Mouse (Mus musculus): ENCODE measurements at regions not wholly inside any gene's neighbourhood (a gene's known extent, or its start where the extent isn't known, plus 50 kb on each side); places are given as distances from the start of the nearest gene placed in this dataset.

- intact Hi-C loops (cut with DNase I), result no loop called here
- Histone ChIP-seq H3K4me3 (no peak overlapping the region), H3K27ac (no peak overlapping the region)
- DNase-seq, result no peak
- TF ChIP-seq CTCF (IDR thresholded peaks at IDR 0.05), result no peak
These were observed 107.2 kb upstream of the Arglu1 start for GRCm38 (mm10) chr8:8797521-8797920.

- Histone ChIP-seq H3K27ac (no peak overlapping the region), H3K4me3 (no peak overlapping the region)
- intact Hi-C loops (cut with DNase I), result no loop called here
- DNase-seq, result no peak
- TF ChIP-seq CTCF (IDR thresholded peaks at IDR 0.05), result no peak
These were observed 106.6 kb upstream of the Arglu1 start for GRCm38 (mm10) chr8:8796951-8797350.

GRCm38 (mm10) chr8:8794711-8795110 lies 104.4 kb upstream of the Arglu1 start:
- Histone ChIP-seq H3K4me3 (no peak overlapping the region), H3K27ac (no peak overlapping the region)
- TF ChIP-seq CTCF (IDR thresholded peaks at IDR 0.05), result no peak
- intact Hi-C loops (cut with DNase I), result no loop called here
- no peak for DNase-seq

GRCm38 (mm10) chr8:8779931-8780330 lies 89.6 kb upstream of the Arglu1 start:
- no peak for TF ChIP-seq CTCF (IDR thresholded peaks at IDR 0.05)
- no peak for DNase-seq
- no peak overlapping the region for H3K27ac ChIP-seq
- no peak overlapping the region for H3K4me3 ChIP-seq
- intact Hi-C loops (cut with DNase I), result loop anchor here (5.0 kb wide), 1 partner anchor 43 kb away; no protein-coding TSS in a partner anchor

DNA sequence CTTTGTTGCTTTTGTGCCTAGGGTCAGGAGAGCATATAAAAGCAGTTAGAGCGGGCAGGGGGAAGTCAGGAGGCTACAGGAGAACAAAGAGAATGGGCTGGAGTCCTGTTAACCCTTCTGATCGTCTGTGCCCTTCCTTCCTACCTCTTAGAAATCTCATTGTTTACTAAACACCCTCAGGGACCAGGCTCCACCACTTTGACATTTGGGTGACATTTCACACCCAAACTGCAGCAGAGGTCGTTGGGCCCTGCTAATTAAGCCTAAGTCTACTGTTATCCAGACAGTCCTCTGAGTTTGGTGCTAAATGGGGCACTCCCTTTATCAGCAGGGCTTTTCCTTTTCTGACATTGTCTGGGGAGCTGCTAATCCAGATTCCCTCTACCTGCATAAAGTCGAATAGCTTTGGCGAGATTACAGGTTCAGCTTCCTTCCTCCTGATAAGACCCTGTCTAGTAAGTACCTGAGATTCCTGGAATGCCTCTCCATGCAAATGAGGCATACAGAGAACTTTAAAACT lies 84.2 kb upstream of the Arglu1 start:
- no peak for DNase-seq
- H3K4me3 ChIP-seq, result no peak overlapping the region
- intact Hi-C loops (cut with DNase I), result loop anchor here (5.0 kb wide), 2 partner anchors 37 to 53 kb away; no protein-coding TSS in a partner anchor
- H3K27ac ChIP-seq, result peak overlapping the region; percentile 56
- no peak for TF ChIP-seq CTCF (IDR thresholded peaks at IDR 0.05)

GRCm38 (mm10) chr8:8772424-8772823 lies 82.1 kb upstream of the Arglu1 start:
- H3K4me3 ChIP-seq, result no peak overlapping the region

DNA sequence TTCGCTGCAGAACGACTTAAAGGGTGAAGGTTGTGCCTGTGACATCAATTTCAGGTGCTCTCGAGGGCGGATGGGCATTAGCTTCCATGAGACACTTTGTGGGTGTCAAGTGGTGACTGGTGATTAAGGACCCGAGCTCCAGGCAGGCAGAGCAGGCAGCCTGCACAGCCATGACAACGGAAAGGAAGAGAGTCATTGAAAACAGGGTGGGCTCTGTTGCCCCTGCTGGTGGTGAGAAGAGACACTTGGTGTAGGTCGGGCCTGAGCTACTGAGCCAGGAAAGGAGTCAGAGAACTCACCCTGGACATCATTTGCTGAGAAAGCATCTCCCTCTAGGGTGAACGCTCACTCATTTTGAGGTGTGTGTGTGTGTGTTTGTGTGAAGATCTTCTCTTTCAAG lies 80.1 kb upstream of the Arglu1 start:
- intact Hi-C loops (cut with DNase I), result loop anchor here (5.0 kb wide), 1 partner anchor 57 kb away; no protein-coding TSS in a partner anchor
- H3K4me3 ChIP-seq, result no peak overlapping the region
- TF ChIP-seq CTCF (IDR thresholded peaks at IDR 0.05), result peak; percentile 14; the same call in 1 of the 2 replicates
- no peak overlapping the region for H3K27ac ChIP-seq
- no peak for DNase-seq

More at GRCm38 (mm10) chr8:8772424-8772823, 82.1 kb upstream of the Arglu1 start:
- peak overlapping the region; percentile 76 for H3K27ac ChIP-seq
- TF ChIP-seq CTCF (IDR thresholded peaks at IDR 0.05), result no peak
- peak; percentile 44 for DNase-seq
- intact Hi-C loops (cut with DNase I), result loop anchor here (5.0 kb wide), 1 partner anchor 55 kb away; no protein-coding TSS in a partner anchor

DNA sequence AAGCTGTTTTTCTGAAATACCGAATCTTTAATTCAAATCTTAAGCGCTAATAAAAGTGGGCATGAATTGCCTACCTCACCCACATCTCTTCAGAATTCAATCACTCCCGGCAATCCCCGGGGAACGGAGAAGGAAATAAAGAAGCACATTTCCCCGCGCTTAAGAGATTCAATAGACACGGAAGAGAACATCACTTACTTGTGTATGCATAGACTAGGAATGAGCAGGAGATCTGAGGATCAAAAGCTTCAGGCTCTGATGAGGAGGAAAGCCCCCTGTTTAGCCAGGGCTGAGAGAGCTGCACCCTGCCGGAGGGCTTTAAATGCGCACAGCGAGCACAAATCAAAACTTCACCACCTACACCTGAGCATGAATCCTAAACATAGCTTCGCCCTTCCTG lies 72.0 kb upstream of the Arglu1 start:
- intact Hi-C loops (cut with DNase I), result no loop called here
- Histone ChIP-seq H3K27ac (no peak overlapping the region), H3K4me3 (no peak overlapping the region)
- no peak for TF ChIP-seq CTCF (IDR thresholded peaks at IDR 0.05)
- no peak for DNase-seq

DNA sequence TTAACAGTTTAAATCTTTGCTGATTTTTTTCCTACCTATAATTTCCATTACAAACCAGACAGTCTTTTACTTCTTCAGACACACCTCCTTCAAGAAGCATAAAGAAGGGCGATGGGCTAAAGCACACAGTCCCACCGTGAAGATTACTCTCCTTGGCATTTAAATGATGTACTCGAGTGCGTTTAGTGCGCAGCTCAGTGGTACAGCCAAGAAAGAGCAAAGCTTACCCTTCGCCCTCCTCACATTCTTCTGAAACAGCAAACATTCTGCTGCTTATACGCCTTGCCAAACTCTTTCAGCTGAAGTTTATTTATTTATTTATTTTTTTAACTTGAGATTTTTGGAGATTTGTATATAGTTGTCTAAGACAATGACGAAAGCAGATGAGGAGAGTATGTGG lies 68.0 kb upstream of the Arglu1 start:
- Histone ChIP-seq H3K27ac (no peak overlapping the region), H3K4me3 (no peak overlapping the region)
- no peak for TF ChIP-seq CTCF (IDR thresholded peaks at IDR 0.05)
- intact Hi-C loops (cut with DNase I), result no loop called here
- no peak for DNase-seq

DNA sequence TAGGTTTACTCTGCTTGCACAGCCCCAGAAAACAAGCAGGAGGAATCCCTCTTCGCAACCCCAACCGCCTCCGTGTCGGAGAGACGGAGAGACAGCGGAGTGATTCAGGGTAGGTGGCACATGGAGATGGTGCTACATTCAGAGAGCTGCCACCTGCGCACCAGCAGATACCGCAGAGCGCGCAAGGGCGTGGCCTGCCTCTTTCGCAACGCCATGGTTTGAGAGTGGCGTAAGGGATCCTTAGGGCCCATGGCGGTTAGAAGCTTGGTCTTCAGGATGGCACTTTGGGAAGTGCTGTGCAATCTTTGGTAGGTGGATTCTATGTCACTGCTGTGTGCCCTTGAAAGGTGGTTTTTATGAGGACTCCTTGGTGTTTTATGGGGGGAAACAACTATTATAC lies 60.9 kb upstream of the Arglu1 start:
- TF ChIP-seq CTCF (IDR thresholded peaks at IDR 0.05), result no peak
- Histone ChIP-seq H3K27ac (no peak overlapping the region), H3K4me3 (no peak overlapping the region)
- intact Hi-C loops (cut with DNase I), result no loop called here
- no peak for DNase-seq

DNA sequence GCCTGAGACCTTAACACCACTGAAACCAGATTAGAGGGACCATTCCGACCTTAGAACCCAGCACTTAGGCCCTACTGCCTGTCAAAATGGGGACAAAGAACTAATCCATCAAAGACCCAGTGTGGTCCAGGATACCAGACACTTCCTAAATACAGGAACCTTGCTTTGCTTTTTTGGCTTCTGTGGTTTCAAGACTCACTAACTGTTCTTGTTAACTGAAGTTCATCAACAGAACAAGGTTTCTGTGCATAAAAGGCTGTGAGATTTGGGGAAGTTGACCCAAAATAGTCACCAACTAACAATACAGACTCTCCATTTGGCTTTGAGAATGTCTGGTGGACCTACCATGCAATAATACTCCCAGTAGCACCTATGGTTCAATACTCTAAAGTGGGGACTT lies 56.4 kb upstream of the Arglu1 start:
- TF ChIP-seq CTCF (IDR thresholded peaks at IDR 0.05), result no peak
- intact Hi-C loops (cut with DNase I), result no loop called here
- no peak overlapping the region for H3K27ac ChIP-seq
- DNase-seq, result no peak
- no peak overlapping the region for H3K4me3 ChIP-seq

DNA sequence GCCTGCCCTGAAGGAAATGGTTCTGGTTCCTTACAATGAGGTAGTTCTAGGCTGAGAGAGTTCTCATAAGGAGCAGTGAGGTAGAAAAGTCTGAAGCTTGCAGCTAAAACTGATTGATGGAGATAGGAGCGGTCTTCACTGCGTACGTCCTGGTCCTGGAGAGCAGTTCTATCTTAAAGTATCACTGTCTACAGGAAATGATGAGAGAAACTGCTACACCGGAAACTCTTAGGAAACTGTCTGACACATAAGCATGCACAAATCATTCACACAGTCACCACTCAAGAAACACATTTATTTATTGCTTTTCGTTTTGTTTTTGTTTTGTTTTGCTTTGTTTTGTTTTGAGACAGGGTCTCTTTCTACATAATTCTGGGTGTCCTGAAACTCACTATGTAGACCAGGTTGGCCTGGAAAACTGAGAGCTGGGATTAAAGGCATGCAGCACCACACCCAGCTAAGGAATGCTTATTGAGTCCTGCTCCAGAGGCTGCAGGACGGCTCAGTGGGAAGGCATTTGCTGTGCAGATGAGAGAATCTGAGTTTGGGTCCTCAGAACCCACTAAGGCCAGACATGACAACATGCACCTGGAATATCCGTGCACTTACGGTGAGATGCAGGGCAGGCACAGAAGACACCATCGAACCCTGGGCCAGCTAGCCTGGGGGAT lies 55.4 kb upstream of the Arglu1 start:
- Histone ChIP-seq H3K27ac (no peak overlapping the region), H3K4me3 (no peak overlapping the region)
- TF ChIP-seq CTCF (IDR thresholded peaks at IDR 0.05), result no peak
- intact Hi-C loops (cut with DNase I), result no loop called here
- no peak for DNase-seq
